Mouse (Mus musculus) right cerebral cortex, postnatal 10 days (tissue): ENCODE data around the gene Tubb1.

ENCODE experiments used
- DNase-seq, 2 experiments: peaks; one replicate each; pipeline ENCODE4 v3.0.0; 2021; ENCODE audit warnings: low spot score in 2 of 2

Tubb1 gene

GRCm38 (mm10) chr2:174502321-174502720, 51.8 kb downstream of the Tubb1 start:
- no peak for DNase-seq

- DNase-seq: no peak
These were observed 52.5 kb downstream of the Tubb1 start for GRCm38 (mm10) chr2:174502831-174503460.
